Mouse (Mus musculus) frontal cortex, adult 2 months (tissue): ENCODE measurements around the gene Lrrn4cl. TPM values are rescaled to one million over a fixed set of nuclear protein-coding genes. Genes with fewer than 3 reads are reported as not detected.
"Not testable (repeated sequence)": the region's sequence is repeated elsewhere in the genome, so short reads cannot be mapped to it uniquely, and the experiment has no call there.

ENCODE experiments used
- DNase-seq, 2 experiments: peaks; one replicate each; pipeline ENCODE4 v3.0.0; 2022; ENCODE audit warnings: low spot score in 1 of 2; ENCODE audit errors: extremely low spot score in 1 of 2
- polyA plus RNA-seq: library from polyadenylated mRNA; depleted of rRNA; stranded (reverse); fragments of >200 nt; gene quantifications from 2 replicates; pipeline ENCODE4 v1.2.3, GENCODE M21; 2012

Lrrn4cl gene
- polyA plus RNA-seq, 1 experiment, result 0.96 TPM

DNA sequence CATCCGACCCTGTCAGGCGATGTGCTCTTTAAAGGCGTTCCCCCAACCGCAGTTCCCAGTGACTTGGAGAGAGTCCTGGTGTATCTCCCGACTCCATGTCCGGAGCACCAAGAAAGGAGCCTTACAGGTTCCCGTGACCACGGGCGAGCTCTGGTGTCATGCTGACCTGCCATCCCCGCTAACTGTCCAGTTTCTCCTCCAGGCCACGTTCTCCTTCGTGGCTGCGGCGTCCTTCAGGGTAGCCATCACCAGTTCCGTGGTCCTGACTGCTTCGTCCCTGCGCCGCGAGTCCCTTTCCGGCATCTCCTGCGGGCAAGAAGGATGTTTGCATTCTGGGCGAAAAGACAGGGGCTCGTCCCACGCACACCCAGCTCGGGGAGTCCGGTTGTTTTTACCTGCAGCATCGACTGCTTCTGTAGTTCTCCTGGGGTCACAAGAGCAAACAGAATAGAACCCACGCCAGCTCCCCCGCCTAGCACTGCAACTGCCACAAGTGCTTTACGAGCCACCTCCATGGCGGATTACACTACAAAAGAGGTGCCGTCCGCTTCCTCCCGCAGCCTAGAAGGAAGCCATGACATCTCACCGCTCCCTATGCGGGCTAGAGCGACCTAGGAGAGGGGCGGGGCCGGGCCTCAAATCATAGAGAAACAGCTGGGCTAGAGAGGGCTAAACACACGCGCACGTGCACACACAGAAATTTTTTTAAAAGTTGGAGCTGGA lies 29.9 kb downstream of the Lrrn4cl start, which contains the start of gene Uqcc3:
TSS of gene Uqcc3 (minus strand) at position 613 of the 723 bp plus-strand sequence.
- DNase-seq, result peak; percentile 88 to 93

DNA sequence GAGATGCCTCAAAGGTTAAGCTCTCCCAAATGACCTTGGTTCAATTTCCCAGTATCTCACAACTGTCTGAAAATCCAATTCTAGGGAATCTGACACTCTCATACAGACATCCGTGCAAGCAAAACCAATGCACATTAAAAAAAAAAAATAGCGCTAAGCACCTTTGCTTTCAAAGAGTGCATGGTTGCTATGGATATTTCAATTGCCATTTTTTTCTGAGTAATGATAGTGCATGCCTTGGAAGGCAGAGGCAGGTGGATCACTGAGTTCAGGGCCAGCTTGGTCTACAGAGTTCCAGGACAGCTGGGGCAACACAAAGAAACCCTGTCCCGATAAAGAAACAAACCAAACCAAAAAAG lies 30.4 kb downstream of the Lrrn4cl start:
- DNase-seq, result no peak

DNA sequence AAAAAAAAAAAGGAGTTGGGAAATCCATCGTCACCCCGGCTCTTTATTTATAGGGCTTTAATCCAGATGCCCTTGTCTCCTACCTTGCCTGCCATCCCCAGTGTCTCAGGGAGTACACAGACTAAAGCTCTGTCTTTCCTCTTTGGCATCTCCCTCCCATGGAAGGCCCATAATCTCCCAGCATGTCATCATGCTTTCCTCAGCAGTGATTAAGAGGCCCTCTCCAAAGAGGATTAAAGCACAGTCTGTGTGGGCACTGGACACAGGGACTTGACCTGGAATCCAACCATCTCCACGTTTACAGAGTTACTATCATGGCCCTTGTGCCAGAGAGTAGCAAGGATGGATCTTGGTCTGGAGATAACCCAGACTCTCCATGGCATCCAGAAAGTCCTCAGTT lies 33.0 kb downstream of the Lrrn4cl start, which contains the start of the genes Lbhd1 and Gm49403:
TSS of gene Lbhd1 (plus strand) at position 117 of the 400 bp plus-strand sequence.
TSS of gene Gm49403 (plus strand) at position 315 of the 400 bp plus-strand sequence.
- DNase-seq, result no peak

DNA sequence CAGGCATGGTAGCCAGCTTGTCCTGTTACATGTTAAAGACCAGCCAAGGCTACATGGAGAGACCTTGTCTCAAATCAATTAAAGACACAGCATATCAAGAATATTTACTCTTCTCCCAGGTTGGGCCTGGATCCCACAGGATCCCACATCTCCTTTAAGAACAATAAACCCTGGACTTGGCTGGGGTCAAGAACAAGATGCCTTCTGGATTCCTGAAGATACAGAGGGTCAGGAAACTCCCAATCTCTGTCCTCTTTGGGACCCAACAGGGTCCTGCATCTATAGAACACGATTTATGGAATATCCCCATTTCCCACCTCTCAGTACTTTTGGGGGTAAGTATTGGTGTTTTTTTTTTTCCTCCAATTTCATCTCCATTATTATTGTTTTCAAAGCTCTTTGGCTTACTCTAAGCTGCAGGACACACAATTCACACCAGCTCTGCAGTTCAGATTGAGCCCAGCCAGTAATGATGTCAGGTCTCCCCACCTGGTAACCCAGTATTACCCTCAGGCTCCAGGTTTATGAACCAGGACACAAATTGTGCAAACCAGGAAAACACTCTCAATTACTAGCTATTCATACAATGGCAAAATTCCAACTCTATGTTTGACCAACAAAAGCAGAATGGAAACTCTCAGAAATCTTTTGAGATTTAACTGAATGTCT lies 36.5 kb downstream of the Lrrn4cl start:
- DNase-seq, result no peak

DNA sequence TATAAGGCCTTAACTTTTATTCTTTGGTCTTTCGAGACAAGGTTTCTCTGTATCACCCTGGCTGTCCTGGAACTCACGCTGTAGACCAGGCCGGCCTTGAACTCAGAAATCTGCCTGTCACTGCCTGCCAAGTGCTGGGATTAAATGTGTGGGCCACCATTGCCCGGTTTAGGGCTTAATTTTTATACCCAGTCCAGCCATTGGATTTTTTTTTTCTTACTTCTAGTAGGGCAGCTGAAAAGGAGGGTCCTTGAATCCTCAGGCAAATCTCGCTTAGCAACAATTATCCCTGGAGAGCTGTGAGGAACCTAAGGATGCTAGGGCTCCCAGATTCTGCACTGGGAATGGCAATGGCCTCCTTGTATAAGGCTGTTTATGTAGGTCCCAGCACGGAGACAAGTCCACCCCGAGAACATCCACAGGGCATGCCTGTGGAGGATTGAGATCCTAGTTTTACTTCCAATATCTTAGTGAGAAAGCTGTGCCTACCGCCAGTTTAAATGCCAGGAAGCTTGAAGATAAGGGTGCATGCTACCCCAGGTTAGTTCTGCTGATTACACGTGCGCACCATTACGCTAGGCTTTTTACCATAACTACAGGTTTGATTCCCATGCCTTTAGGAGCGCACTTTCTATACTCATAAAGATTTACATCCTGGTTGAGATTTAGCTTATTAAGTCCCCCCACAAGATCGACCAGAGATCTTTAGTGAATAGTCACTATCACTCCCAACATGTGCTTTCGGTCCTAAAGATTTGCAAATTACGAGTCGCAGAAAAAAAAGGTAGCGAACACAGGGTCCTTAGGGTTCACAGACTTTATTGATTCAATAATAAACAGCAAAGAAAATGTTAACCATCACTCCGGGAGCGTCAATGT lies 37.3 kb downstream of the Lrrn4cl start:
- no peak for DNase-seq

DNA sequence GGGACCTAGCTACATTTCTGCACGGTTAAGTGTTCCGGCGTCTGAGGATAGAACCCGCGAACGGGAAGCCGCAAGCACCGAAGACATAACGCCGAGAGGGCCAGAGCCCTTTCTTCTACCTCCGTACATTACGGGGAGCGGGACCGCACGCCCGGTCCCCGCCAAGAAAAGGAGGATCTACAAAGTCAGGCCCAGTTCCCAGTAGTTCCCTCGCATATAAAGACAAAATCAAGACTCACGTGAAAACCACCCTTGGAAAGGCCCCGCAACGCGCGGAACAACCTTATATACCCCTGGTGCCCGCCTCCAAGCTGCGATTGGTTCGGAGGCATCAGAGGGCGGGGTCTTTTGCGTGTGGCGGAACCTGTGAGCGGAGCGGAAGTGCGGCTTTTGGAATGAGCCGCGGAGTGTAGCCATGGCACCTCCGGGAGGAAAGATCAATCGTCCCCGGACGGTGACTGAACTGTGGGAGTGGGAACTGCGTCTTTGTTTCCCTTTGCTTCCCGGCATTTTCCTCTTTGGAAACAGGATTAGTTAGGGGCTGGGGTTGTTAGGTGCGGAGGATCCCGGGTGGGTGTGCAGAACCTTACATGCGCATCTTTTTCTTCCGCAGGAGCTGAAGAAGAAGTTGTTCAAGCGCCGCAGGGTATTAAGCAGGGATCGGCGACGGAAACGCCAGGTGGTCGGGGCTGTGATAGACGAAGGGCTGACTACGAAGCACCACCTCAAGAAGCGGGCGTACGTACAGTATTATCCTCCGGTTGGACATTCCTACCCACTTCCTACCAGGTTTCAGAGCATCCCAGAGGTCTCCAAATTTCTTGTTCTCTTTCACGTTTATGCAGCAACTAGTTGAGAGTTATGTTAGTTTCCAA lies 38.2 kb downstream of the Lrrn4cl start, which contains the start of the genes 1810009A15Rik and Gm49416:
TSS of gene 1810009A15Rik (plus strand) at position 343 of the 875 bp plus-strand sequence.
TSS of gene Gm49416 (plus strand) at position 416 of the 875 bp plus-strand sequence.
- peak; percentile 88 to 96 for DNase-seq

DNA sequence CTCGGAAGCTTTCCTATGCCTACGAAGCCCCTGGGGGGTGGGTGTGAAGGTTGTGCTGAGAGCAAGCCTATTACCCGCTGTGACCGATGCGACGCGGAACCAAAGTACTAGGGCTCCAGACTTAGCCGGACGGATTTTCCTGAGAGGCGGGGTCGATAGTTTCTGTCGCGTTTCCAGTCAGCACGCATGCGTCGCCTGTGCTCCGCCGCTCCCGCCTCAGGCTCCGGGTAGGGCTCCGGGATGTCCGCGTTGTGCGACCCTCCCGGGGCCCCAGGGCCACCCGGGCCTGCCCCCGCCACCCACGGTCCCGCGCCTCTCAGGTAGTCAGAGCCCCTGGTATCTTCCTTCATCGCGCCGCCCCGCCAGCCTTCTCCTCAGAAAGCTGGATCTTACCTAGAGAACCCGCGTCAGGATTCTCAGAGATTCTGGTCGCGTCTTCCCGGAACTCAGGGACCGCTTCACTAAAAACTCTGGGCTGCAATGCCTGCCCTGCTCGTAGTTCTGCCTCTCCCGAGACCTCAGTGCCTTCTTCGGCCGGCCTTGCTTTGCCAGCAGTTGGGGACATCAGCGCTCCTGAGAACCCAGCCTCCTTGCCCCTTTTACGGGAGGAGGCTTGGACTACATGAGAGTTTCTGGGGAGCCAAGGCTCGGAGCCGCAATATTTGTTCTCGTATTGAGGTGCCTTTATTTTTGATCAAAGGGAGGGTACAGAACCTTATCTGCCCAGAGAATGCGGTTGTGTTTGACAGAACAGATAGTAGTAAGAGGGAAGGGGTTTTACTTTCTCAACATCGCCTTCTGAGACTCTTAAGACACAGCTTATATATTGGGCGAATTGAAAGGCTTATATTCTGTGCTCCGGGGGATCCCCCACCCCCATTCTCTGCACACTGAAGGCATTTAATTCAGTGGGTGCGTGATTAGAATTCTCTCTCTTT lies 42.5 kb downstream of the Lrrn4cl start, which contains the start of gene Ints5:
TSS of gene Ints5 (plus strand) at position 177 of the 938 bp plus-strand sequence.
- peak; percentile 69 to 92 for DNase-seq

DNA sequence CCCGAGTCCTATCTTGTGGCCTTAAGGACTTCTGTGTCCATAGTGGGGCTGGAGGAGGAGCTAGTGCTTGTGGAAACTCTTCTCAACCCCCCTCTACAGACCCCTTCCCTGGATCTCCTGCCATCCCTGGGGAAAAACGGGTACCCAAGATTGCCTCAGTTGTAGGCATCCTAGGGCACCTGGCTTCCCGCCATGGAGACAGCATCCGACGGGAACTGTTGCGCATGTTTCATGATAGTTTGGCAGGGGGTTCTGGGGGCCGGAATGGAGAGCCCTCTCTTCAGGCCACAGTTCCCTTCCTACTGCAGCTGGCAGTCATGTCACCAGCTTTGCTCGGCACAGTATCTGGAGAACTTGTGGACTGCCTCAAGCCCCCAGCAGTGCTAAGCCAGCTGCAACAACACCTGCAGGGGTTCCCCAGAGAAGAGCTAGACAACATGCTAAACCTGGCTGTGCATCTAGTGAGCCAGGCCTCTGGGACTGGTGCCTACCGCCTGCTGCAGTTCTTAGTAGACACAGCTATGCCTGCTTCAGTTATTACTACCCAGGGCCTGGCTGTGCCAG lies 44.9 kb downstream of the Lrrn4cl start:
- DNase-seq, result no peak

DNA sequence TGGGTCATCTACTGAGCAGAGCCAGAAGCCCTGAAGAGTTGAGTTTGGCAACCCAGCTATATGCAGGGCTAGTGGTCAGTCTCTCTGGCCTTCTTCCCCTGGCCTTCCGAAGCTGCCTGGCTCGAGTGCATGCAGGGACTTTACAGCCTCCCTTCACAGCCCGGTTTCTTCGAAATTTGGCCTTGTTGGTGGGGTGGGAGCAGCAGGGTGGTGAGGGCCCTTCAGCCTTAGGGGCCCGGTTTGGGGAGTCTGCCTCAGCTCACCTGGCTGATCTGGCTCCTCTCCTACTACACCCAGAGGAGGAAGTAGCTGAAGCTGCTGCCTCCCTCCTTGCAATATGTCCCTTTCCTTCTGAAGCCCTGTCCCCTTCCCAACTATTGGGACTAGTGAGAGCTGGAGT lies 45.7 kb downstream of the Lrrn4cl start:
- not testable (repeated sequence) for DNase-seq

DNA sequence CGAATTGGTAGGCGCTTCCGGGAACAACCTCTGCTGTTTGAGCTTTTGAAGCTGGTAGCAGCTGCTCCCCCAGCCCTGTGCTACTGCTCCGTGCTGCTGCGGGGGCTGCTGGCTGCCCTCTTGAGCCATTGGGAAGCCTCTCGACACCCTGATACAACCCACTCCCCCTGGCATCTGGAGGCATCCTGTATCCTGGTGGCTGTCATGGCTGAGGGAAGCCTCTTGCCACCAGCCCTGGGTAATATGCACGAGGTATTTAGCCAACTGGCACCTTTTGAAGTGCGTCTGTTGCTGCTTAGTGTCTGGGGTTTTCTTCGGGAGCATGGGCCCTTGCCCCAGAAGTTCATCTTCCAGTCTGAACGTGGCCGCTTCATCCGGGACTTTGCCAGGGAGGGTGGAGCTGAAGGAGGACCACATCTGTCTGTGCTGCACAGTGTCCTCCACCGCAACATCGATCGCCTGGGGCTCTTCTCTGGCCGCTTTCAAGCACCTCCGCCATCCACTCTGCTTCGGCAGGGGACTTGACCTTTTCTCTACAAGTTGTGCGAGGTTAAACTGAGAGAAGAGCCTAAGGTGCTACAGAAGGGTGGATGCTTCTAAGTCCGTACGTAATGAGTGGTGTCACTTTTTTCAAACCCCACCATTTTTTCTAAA lies 46.8 kb downstream of the Lrrn4cl start:
- not testable (repeated sequence) for DNase-seq

DNA sequence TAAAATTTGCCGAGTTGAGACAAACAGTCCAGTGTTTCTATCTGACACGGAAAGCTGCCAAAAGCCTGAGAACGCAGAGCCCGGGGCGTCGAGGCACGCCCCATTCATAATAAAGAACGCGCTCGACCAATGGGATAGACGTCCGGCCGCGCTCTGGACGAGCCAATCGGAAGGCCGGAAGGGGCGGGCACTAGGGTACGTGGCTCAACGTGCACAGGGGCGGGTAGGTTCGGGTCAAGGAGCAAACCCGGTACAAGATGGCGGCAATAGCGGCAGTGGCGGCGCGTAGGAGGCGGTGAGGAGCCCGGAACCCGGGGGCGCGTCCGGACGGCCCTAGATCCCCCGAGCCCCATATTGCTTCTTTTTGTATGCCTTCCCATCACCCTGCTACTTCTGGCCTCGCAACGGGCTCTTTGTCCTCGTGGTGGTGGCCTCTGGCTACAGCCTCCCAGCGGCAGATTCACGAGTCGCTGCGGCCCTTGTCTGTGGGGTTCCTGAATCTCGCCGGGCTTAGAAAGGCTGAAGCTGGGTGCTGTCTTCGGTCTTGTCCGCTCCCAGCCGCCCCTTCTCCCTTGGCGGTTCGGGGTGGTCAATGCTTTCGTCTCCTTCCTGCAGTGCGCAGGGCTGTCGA lies 47.4 kb downstream of the Lrrn4cl start, which contains the start of gene Ganab:
TSS of gene Ganab (plus strand) at position 207 of the 631 bp plus-strand sequence.
- peak; percentile 95 to 97 for DNase-seq

DNA sequence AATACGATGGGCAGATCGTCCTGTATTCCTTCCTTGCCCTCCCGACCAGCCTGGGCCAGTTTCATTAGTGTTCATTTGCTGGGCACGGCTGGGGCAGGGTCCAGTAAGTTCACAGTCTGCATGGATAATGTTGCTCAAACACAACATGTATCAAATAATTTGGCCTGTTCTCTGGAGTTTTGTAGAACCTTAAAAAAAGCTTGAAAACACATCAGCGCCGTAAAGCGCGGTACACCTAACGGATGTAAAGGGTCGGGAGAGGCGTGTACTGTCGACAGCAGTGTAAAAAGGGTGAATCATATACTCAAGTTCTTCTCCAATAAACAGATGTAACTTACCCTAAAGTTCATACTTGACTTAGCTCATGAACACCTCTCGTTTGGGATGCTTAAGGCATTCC lies 48.0 kb downstream of the Lrrn4cl start:
- DNase-seq, result no peak

DNA sequence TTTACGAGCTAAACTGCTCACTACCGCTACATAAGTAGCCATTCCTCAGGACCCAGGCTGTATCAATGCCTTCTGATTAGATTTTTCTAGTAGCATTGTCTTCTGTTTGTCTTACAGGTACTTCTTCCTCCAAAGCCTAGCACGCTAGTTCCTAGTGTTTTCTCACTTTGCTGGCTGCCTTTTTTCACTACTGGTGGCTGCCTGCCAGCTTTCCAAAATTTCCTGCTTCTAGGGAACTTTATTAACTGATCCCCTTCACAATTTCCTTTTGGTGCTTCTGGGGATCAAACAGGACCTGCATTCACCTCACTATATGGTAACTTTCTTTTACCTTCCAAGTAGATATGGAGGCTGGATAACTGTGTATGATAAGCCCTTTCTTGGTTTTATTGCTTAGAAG lies 48.5 kb downstream of the Lrrn4cl start:
- DNase-seq, result no peak

DNA sequence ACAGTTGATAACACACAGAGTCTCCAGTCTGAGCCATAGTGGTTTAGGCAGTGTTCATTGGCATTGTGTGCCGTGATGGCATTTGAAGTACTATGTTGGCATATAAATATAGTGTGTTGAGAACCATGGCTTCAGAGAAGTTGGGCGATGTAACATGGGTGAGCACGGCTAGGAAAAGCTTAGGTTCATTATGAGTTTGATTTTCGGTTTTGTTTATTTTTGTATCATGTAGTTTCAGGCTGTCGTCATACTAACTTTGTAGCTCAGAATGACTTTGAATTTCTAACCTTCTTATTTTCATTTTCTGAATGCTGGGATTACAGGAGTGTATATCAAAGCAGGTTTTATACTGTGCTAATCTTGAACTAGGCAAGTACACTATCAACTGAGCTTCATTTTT lies 52.8 kb downstream of the Lrrn4cl start:
- DNase-seq, result no peak
